Mouse (Mus musculus) gastrocnemius, postnatal 14 days (tissue): Measurements from ENCODE around the gene Wnt3a. TPM values are rescaled to one million over a fixed set of nuclear protein-coding genes. Genes with fewer than 3 reads are reported as not detected.
A peak's percentile ranks its signal among the peaks of the same experiment; 100 is the strongest.
"Not testable (repeated sequence)": the region's sequence is repeated elsewhere in the genome, so short reads cannot be mapped to it uniquely, and the experiment has no call there.

Source experiments
- DNase-seq: peaks from one replicate; pipeline ENCODE4 v3.0.0; 2021; ENCODE audit warnings: mixed read lengths
- intact Hi-C: fragments of 180-260 bp; cut with DNase I; formaldehyde crosslinking; loops from one replicate; pipeline ENCODE4 v1.15.1; 2025; ENCODE audit warnings: low total_unique reads
- total RNA-seq, 2 experiments: library from RNA; stranded (reverse); gene quantifications; 2 replicates each; pipeline ENCODE4 v1.2.3; 2021

Wnt3a gene
- total RNA-seq, 2 experiments from 2014 or later, result not detected

GRCm38 (mm10) chr11:59227604-59228121 is 62.9 kb downstream of the Wnt3a start:
- DNase-seq, result no peak
- intact Hi-C loops, result no loop called here

GRCm38 (mm10) chr11:59226787-59227603 is 63.6 kb downstream of the Wnt3a start:
- intact Hi-C loops, result no loop called here
- DNase-seq, result no peak

GRCm38 (mm10) chr11:59226251-59226650 is 64.3 kb downstream of the Wnt3a start:
- intact Hi-C loops, result no loop called here
- DNase-seq, result no peak

GRCm38 (mm10) chr11:59225167-59225566 is 65.4 kb downstream of the Wnt3a start:
- intact Hi-C loops, result no loop called here
- no peak for DNase-seq

GRCm38 (mm10) chr11:59224470-59224869 is 66.1 kb downstream of the Wnt3a start:
- intact Hi-C loops, result no loop called here
- DNase-seq, result no peak

DNA sequence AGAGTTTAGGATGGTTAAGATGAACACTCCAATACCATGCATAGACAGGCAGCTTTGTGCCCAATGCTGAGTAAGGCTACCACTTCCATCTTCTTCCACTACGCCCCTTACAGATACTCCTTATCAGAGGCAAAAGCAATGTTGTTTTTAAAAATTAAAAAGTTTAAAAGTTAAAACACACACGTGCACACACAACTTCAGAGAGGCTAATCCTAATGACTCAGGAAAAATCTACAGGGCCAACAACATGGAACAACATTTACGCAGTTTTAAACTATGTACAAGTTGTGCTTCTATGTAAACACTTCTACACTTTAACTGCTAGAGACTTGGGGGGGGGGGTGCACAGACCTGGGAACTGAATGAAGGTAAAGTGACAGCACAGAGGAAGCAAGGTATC is 66.5 kb downstream of the Wnt3a start:
- intact Hi-C loops, result no loop called here

GRCm38 (mm10) chr11:59222306-59222705 is 68.2 kb downstream of the Wnt3a start:
- DNase-seq, result no peak
- intact Hi-C loops, result no loop called here

More for the DNA sequence above, 66.5 kb downstream of the Wnt3a start:
- DNase-seq, result no peak

- no peak for DNase-seq
- intact Hi-C loops, result no loop called here
Measured at GRCm38 (mm10) chr11:59221604-59222003, 68.9 kb downstream of the Wnt3a start.

DNA sequence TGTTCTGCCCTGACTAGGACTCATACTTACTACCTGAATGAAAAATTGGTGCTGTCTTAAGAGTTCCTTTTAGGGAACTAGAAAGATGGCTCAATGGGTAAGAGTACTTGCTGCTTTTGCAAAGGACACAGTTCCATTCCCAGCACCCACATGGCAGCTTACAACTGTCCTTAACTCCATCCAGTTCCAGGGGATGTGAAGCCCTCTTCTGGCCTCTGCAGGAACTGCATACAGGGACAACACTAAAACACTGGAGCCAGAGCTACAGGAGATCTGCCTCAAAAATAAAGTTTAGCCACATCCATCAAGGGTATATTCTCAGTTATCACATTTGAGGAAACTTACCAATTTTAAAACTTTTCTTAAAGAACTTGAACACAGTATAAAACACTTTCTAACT is 71.5 kb downstream of the Wnt3a start:
- intact Hi-C loops, result no loop called here

DNA sequence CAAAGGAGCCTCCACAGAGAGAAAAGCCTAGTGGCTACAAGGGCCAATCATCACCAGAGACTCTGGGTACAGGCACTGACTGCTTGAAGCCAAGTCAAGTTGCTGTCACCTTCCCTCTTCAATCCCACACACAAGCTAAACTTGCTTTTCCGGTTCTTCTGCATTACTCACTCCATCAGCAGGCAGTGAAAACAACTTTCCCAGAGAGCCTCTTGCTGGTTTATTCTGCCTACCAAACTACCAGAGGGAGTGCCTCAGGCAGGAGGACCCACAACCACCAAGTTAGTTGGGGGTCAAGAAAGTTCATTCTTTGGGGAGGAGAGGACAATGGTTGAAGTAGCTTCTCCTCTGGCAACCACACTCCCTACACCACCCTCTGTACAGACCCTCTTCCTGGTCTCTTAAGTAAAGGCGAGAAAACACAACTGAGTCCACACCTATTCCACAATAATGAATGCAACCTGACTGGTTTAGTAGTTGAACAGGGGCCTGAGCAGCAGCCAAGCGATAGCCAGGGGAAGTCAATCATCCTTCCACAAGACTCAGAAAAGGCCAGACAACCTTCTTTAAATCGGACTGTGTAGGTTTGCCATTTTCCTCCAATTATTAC is 72.1 kb downstream of the Wnt3a start:
- intact Hi-C loops, result no loop called here
- no peak for DNase-seq

More for the DNA sequence above, 71.5 kb downstream of the Wnt3a start:
- no peak for DNase-seq

DNA sequence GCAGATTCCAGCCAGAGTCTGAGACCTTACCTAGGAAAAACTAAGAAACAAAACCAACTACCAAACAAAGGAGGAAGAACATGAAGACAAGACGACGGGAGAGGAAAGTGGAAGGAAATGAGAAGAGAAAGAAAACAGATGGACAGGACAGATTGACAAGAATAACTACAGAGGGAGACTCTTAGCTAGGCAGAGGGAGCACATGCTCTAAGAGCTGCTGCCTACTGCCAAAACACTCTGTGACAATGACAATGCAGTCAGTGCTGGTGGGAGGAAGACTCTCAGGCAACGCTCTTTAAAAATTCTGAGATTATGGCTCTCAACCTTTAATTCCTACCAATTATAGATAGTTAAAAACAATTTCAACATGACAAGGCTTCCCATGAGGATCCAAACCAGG is 73.6 kb downstream of the Wnt3a start:
- DNase-seq, result no peak
- intact Hi-C loops, result no loop called here

- no peak for DNase-seq
- intact Hi-C loops, result no loop called here
Measured at GRCm38 (mm10) chr11:59212892-59213494, 77.6 kb downstream of the Wnt3a start.

DNA sequence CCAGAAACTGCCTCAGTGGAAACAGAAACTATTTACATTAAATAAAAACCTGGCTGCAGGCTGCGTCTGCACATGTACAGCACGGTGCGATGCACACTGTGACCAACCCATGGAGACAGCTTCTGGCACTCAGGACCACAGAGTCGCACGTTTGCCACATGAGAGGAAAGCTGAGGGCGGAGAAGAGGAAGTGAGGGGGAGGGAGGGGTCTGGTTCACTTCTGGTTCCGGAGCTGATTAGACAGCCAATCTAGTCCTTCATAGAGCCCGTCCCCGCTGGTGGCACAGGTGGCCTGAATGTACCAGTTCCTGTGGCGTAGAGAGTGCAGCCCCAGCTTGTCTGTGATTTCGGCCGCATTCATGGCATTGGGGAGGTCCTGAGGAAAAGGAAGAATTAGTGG is 78.2 kb downstream of the Wnt3a start:
- DNase-seq, intact Hi-C loops: not testable (repeated sequence)

DNA sequence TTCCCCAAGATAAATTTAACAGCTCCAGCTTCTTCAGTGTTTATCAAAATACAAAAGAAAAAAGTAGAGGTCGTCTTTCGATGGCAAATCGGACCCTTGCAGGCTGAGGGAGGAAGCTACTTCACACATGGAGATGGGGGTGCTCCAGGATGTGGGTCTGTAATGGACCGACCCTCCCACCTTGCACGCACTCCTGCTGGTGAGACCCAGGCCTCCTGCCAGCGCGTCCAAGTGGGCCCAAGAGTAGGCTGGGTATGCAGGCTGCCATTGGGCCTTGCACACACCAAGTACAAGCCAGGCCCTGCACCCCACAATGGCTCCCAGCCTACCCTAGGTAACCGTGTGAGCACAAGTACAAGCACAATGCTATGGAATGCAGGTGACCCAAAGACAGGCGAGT is 79.0 kb downstream of the Wnt3a start:
- intact Hi-C loops, DNase-seq: not testable (repeated sequence)

DNA sequence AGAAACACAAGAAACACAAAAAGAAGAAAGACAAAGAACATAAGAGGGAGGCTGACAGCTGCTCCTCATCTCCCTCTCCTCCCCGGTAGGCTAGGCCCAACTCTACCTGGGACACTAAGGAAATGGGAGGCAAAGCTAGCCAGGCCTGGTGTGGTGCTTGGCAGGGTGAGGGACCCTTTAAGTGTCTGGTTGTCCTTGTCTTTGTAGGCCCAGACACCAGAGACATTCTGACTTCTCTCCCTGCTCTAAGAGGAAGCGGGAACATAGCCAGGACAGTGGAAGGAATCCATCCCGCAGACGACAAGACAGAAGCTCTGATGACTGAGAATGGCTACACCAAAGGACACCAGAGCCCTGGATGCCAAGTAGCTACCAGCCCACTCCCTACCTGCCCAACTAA is 80.5 kb downstream of the Wnt3a start:
- intact Hi-C loops, result no loop called here
- DNase-seq, result no peak

- intact Hi-C loops, result no loop called here
- no peak for DNase-seq
Measured at GRCm38 (mm10) chr11:59209580-59209979, 81.0 kb downstream of the Wnt3a start.

- intact Hi-C loops, result no loop called here
- peak; percentile 57 for DNase-seq
Measured at GRCm38 (mm10) chr11:59209003-59209441, 81.5 kb downstream of the Wnt3a start.

DNA sequence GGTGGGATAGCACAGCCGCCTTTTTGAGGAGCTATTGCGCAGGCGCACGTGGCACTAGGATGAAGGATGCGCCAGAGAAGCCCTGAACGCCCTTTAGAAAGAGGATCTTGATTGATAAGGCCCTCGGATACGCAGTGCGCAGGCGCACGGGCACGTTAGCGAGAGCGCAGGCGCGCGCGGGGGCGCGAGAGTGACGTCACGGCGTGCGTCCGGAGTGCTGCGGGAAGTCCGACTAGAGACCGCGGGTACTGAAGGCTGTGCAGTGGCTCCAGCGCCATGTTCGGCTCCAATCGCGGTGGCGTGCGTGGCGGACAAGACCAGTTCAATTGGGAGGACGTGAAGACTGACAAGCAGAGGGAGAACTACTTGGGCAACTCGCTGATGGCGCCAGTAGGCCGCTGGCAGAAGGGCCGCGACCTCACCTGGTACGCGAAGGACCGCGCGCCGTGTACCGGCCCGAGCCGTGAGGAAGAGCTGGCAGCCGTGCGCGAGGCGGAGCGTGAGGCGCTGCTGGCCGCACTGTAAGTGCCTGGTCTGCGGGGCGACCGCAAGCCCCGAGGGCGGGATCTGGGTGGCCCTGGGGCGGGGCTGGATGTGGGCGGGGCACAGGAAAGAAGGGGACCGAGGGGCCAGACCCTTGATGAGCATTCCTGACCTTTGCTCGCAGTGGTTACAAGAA is 82.3 kb downstream of the Wnt3a start, which contains the start of gene 2310033P09Rik:
Gene 2310033P09Rik, plus strand, starts transcription at position 169 of the 679 bp plus-strand sequence.
- intact Hi-C loops, result no loop called here
- peak; percentile 91 for DNase-seq

DNA sequence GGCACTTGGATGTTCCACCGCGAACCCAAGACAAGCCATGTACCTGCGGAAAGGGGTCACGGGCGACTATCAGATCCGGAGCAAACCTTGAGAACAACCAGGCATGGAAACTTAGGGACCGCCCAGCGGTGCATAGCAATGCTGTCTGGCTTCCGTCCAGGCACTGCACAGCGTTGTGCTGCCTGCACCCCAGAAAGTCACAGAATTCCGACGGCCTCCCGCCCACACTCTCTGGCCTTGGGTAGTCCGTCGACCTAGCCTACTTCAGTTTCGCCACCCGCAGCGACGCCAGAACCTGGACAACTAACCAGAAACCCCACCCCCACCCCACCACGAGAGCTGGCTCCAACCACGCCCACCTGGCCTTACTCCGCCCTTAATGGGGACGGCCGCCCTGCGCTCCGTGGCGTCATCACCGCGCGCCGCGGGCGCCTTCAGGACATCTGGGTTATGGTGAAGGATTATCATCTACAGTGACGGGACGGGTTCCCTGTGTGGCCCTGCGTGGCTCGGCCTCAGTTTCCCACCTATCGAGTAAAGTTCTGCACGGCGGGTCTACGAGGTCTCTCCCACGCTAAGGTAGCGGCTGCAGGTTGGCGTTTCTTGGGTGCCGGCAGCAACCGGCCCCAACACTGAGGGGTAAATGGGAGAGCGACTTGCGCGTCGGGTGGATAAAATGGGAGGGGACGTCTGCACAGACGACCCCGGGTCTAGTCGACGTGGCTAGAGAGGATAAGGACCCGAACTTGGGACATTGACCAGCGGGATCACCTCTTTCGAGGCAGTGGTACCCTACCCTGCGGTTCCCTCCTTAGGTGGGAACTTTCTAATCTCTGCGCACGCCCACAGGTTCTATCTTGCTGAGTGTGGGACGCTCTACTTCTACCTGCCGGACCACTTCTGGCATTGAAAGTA is 88.2 kb downstream of the Wnt3a start, which contains the start of gene Mrpl55:
Gene Mrpl55, plus strand, starts transcription at position 406 of the 915 bp plus-strand sequence.
- intact Hi-C loops, result no loop called here
- peak; percentile 97 for DNase-seq
